Mouse (Mus musculus): ENCODE data around the gene Nck2.

DNA sequence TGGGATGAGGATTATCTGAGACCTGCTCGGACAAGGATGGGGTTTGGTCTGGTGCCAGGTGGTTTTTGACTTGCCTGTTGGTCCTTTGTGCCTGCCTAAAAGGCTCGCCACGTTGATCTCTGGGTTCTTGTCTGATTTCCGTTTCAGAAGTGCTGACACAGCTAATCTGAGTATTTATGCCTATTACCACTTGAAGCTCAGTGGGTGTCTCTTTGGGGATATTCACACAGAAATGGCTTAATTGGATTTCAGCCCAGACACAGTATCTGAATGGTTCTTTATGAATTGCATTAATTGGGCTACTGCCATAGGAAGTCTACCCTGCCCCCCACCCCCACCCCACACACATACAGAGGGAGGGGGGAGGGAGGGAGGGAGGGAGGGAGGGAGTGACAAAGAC lies 59.9 kb downstream of the Nck2 start:
- TF ChIP-seq CTCF (IDR thresholded peaks at IDR 0.05; ENCODE audit: borderline replicate concordance, insufficient read depth, low read depth, low read length): no peak
- TF ChIP-seq POLR2A (IDR thresholded peaks at IDR 0.05; ENCODE audit: borderline replicate concordance, insufficient read depth, low read length): no peak
